Mouse (Mus musculus) gastrocnemius, postnatal 4 days (tissue): ENCODE measurements around the gene A930009A15Rik. TPM values are rescaled to one million over a fixed set of nuclear protein-coding genes. Genes with fewer than 3 reads are reported as not detected.

Experiments
- DNase-seq, 2 experiments: peaks; one replicate each; pipeline ENCODE4 v3.0.0; 2021 to 2022; ENCODE audit warnings: low spot score in 2 of 2, mixed read lengths in 2 of 2
- total RNA-seq, 2 experiments: library from RNA; stranded (reverse); gene quantifications; 2 replicates each; pipeline ENCODE4 v1.2.3; 2021

A930009A15Rik gene
- total RNA-seq, 2 experiments from 2014 or later, result not detected

DNA sequence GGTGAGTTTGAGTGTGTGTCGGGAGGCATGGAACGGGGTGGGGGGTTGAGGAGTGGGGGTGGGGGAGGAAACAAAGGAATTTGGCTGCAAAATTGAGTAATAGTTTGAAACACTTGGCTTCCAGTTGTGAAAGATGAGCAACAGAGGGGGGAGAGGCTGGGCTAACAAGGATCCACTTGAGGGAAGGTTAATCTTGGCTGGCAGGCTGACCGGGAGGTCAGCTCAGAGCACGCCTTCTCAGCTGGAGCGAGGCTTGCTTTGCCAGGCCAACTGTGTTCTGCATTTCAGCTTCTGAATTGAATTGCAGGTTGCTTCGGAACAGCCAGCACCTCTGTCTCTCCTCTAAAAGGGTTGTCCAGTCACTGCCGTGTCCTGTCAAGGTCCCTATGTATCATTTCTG lies 9.7 kb downstream of the A930009A15Rik start:
- peak in 1 of 2 experiments; percentile 20 for DNase-seq

DNA sequence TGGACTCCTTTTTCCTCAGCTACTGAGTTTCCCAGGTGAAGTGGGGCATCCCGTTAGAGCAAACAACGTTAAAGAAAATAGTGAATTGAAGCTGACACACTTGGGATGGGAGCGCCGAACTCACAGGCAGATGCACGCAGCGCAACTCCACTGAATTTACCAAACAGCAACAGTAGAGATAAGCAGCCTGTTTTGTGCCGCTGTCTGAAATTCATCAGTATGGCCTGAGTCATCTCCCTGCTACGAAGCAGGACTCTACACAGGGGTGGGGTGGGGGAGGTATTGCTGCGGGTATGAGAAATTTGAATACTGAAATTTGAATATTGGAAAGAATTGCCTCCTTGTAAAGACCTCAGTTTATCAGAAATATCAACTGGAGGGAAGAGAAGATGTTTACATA lies 12.2 kb downstream of the A930009A15Rik start:
- DNase-seq, result no peak

DNA sequence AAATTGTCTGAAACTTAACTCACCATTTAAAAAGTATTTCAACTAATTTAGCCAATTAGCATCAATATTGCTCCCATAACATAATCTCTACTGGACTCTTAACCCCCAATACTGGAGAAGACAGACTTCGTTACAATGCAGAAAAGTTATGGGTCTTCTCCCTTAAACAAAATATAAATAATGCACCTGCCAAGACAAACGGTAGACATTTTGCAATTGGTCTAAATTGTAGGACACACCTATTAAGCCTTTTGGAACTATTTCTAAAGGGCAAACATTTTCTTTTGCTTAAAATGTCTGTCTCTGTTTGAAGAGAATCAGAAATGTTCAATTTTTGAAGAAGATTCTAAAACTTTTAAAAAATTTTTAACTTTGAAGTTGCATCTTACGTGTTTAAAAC lies 13.3 kb downstream of the A930009A15Rik start:
- no peak for DNase-seq

DNA sequence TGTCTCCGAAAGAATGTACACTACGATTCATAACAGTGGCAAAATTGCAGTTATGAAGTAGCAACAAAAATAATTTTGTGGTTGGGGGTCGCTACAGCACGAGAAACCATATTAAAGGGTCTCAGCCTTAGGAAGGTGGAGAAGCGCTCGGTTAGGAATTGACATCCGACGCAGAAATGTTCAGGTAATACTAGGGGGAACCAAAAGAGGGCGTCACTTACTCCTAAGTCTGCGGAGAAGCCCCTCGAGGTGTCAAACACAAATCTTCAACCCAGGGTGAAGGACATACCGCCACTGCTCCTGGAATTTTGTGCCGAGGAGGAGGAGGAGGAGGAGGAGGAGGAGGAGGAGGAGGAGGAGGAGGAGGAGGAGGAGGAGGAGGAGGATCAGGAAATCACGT lies 14.9 kb downstream of the A930009A15Rik start:
- no peak for DNase-seq

DNA sequence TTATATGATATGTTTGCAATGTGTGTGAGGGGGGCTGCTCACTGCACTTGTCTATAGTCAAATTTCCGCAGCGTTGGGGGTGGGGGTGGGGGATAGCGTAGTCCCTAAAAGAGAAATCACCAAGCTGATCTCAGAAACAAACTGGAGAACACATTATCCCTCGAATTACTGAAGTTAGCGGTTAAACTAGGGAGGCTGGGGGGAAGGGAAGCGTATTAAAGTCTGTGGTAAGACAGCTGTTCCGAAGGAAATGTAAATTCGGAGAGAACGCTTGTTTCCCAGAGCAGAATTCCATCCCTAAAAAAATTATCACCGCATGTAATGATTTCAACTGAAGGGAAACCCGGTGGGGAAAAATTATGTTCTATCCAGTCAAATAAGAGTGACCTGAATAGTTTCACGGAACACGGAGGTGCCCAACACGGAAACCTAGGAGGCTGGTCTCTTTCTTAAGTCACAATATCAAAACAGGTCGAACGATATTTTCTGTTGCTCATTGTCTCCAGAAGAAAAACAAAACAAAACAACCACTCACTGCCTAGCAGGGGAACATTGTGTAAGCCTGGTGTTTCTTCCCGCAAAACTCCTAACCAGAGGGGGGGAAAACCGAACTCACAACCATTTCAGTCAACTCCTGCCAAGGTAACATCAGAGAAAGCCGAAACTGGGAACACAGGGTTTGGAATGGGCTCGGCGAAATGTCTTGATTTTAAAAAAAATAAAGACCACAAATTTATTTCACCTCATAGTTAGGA lies 15.9 kb downstream of the A930009A15Rik start:
- DNase-seq, result no peak

DNA sequence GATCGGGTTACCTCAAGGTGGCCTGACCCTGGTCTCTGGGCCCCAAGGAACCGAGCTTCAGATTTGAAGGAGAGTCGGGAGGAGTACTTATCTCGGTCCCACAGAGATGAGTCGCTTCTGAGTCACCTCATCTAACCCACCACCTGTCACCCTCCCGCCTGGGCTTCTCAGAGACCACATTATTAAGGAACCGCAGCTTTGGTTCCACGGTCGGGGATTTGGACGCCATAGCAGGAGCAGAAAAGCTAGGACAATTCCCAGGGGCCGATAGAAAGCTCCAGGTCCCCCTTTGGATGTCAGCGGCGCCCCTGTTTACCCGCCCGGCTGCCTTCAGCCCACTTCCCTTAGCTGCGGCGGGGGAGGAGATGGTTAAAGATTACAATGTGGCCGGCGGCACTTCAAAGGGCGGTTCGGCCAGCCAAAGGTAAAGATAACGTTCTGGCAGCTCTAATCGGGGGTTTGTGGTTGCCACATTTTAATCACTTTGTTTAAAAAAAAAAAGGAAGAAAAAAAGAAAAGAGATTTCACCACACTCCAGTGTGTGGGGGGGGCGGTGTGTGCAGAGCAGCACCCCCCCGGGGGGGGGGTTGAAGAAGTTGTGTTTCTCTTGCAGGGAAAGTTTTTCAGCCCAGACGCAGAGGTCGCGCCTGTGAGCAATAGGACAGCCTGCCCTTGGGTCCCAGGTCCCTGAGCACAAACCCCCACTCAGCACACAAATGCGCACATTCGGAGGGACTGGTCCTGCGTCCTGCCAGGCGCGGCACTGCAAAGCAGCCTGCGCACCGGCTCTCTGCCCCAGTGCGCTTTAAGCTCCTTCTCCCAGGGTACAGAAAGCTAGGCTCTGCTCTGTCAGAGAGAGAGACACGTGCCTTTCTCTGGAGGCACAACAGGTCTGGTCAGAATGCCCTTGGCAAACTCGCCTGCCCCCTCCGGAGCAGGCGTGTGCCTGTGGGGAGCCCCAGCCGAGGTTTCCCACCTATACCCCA lies 16.8 kb downstream of the A930009A15Rik start:
- no peak for DNase-seq

DNA sequence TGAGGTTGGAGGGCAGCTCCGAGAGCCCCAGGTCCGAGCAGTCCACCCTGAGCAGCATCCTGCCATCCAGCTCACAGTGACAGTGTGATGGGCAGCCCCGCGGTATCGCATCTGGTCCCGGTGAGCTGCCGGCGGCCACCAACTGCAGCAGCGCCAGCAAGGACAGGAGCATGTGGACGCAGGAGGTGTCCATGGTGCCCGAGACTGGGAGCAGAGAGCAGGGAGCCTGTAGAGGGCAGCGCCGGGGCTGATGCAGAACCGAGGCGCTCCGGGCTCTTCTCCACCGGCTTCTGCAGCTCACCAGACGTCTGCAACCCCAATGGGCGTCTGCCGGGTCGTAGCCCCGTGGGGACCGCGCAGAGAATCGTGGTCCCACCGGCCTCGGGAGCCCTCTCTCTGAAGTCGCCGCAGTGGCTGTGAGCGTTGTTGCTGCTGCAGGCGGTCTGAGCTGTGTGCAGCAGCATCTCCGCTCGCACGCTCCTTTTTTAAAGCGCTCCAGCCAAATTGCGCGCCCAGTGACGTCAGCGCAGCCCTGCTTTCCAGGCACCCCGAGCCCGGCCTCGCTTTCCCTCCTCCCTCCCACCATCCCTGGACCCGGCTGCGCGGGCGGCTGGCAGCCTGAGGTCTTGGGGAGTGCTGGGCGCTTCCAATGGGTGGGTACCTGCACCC lies 17.6 kb downstream of the A930009A15Rik start, which contains the start of gene Lgr5:
Gene Lgr5, minus strand, starts transcription at position 480 of the 669 bp plus-strand sequence.
- peak in 1 of 2 experiments; percentile 47 for DNase-seq

DNA sequence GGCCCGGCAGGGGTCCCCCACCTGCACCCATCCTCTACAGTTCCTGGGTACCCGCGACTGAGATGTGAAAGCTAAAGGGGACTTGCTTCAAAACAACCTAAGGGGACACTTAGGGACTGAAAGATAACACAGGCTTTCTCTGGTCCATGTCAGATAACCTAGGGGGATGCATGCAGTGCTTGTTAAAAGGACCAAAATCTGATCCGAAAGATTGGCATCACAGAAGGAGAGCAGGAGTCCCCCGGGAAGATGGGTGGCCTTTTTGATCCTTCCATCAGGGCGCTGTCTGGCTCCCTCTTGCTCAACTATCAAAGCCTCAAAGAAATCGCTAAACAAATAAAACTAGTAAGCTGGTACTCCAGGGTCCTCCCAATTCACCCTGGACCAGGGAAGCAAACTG lies 18.2 kb downstream of the A930009A15Rik start:
- no peak for DNase-seq

DNA sequence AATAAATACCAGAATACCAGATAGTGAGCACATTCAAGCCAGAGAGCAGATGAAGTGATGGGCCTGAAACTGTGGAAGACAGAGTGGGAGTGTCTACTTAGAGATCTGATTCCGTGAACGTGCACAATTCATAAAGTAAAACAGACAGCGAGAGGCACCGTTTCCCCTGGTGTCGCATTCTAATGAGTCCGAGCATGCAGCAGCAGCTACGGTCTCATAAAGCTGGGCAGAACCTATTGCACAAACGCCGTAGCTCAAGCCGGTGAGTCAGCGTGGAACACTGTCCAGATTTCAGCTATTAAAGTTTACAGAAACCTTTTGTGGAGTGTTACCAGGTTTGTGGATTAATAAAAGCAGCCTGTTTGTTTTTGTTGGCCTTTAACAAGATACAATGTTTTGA lies 23.4 kb downstream of the A930009A15Rik start:
- no peak for DNase-seq

DNA sequence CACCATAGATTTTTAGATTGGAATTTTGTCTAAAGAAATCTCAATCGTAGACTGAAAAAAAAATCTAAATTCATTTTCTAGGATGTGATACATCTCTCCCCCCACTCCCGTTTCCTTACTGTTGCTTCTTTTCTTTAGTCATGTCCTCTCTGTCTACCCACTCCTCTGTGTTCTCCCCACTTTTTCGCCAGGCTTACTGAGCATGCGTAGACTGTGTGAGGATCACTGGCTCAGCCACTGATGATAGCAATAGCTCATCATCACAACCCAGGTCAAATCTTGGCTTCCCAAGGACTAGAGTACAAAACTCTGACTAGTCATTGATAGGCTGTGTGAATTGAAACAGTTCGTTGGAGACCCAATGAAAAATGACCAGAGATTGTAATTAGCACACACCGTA lies 23.9 kb downstream of the A930009A15Rik start:
- no peak for DNase-seq

DNA sequence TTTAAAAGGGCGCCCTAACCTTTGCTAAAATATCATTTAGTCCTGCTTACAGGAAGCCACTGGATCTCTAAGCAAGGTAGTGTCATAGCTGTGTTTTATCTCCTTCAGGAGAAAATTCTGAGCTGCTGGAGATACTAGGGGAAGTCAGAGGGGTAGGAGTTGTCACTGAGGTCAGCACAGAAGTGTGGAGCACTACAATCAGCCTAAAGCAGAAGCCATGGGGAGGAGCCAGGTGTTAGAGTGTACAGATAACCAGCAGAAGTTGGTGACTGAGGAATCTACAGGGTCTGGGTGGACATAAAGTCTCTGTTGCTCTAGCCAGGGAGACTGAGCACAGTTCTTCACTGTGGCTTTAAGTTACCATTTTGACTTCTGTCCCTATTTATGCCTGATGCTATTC lies 26.0 kb downstream of the A930009A15Rik start:
- no peak for DNase-seq

DNA sequence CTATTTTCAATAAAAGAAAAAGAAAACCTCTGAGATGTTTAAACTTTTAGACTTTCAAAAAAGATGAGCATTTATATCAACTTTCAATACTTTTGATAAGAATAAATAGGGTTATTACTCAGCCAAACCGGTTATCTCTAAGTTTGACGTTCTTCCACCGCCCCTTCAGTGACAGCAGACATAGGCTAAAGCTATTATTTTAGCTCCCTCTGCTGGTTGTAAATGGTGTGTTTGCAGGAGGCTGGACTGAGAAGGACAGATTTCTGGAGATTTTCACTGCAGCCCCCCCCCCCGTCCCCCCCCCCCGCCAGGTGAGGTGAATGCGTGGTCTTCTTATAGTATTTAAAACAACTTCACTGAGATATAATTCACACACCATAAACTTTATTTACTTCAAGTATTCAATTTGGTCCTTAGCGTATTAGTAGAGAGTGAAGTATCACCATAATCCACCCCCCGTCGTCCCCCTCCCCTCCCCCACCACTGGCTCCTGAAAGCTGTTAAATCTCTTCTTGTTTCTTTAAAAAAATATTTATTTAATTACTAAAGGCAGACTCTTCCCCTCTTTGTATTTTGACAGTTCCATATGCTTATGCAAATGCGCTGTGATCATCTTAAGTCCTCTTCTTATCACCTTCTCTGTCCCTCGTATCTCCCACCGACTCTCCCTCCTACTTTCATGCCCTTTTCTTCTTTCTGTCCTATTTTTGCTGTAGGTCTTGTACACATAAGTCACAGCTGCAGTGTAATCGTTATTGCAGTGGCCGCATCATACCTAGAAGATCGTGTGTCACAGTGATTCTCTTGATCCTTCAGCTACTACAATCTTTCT lies 47.9 kb downstream of the A930009A15Rik start:
- DNase-seq, result no peak

DNA sequence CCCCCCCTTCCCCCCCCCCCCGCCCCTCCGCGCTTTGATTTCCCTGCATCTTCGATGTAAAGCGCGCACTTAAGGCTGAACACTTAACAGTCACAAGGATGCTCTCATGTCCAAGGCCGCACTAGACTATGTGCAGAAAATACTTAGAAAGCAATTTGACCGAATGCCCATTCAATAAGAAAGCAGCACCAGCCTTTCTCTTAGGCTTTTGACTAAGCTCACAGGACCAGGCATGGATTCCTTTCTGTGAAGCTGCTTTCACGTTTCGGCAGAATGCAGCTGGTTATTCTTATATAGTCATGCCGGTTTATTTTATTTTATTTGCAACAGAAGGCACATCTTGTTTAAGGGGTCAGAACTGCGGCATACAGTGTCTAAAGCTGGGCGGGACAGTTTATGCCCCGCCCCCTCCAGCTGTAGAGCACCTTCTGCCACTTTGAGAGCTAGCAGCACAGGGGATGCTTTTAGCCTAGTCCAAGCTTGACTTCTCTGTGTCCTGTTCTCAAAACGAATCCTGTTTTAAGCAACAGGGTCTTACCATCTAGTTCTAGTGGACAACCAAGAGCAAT lies 48.6 kb downstream of the A930009A15Rik start:
- no peak for DNase-seq

DNA sequence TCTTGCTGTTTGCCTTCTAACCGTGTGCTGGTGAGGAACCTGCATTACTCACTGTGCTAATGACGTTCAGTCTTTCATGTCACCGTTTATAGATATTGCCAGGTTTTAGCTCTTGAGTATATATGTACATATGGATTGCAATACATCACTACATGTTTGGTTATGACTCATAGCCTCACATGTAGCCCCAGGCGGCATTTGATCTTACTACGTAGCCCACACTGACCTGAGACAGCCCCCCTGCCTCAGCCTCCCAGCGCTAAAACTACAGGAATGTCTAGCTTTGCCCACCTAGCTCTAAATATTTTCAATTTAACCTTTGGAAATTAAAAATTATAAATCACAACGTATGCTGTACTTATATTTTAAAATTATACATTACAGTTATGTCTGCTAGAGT lies 53.7 kb downstream of the A930009A15Rik start:
- no peak for DNase-seq

DNA sequence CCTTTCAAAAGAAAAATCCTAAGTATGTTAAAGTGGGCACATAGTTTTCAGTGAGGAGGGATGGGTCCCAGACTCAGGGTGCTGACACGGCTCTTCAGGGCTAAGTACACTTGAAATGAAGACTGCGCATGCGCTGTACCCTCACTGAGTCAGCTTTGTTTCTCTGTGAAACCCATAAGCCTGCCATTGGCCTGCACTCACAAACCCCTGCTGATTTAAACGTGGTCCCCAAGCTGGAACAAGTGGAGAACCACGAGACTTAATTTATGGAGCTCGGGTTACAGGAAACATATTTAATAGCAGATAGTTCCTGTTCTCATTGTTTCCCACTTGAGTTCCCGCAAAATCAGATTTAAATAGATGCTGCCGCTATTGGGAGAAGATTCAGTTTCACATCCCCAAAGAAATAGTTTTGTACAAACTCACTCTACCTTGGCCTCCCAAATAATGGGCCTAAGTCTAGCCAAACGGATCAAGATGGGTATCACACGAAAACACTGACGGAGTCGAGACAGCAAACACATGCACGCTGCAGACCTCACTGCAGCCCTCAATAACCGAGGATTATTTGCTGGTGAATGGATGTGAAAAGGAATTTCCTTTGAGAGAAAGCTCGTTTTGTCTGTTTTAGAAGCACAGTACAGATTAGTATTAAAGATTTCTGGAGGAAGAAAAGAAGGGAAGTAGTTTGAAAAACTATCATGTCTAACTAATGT lies 54.3 kb downstream of the A930009A15Rik start:
- peak in 1 of 2 experiments; percentile 46 for DNase-seq

DNA sequence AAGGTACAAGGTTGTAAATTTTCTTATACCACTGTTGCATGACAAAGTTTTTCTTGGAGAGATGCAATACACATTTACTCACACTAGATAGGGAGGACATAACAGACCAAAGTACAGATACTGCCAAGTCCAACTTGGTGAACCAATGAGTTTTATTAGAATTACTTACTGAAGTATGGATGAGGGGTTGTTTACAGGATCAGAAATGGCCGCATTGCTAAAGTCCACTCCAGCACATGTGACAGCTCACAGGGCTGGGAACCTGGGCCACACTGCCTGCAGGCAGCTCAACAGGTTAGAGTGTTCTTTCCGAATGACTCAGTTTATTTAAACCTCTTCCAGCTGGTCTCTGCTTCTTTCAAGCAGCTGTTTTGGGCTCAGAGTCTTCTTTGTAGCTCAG lies 55.2 kb downstream of the A930009A15Rik start:
- no peak for DNase-seq

DNA sequence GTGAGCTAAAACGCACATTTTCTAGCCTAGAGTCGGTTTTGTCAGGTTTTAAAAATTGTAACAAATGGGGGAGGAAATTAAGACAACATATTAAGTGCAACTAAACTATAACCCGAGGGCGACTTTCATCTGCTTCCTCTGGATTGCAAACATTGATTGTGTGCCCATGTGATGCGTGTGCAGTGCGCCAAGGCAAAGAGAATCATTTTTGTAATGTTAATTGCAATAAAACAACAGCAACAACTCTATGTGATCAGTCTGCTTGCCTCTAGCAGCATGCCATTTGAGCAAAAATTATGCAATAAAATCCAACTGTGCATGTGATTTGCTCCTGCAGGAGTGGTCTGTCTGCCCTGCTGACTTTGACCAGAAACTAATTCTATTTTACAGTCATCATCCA lies 56.9 kb downstream of the A930009A15Rik start:
- DNase-seq, result no peak
